Mouse (Mus musculus): ENCODE measurements around the gene Spem2. TPM values are rescaled to one million over a fixed set of nuclear protein-coding genes. Genes with fewer than 3 reads are reported as not detected.

The Spem2 gene
- not detected for polyA plus RNA-seq (2017; shearing (Covaris generic))

GRCm38 (mm10) chr11:69818365-69818764, at the start of gene Spem2:
TSS of gene Spem2 (minus strand) at chr11:69818465.

GRCm38 (mm10) chr11:69858113-69858998, 40.1 kb upstream of the Spem2 start, which contains the start of gene Tnk1:
TSS of gene Tnk1 (minus strand) at chr11:69858730.

DNA sequence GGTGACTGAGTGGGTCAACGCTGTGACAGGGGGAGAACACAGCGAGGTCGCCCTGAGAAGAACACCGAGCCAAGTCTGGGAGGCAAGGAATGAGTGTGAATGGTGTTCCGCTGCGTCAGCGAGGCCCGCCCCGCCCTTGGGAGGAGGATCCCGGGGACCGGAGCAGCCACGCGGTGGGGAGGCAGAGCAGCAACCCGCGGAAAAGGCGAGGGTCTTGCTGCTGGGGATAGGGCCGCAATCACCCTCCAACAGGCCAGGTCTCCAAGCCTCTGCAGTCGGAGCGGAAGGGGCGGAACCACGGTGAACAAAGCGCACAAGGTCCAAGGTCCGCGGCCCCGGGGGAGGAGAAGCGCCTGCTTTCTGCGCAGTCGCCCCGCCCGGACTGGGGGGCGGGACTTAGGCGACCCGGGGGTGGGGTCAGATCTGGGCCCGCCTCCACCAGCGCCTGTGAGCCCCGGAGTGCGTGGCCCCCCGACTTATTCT, 28.0 kb upstream of the Spem2 start, which contains the start of gene Plscr3:
TSS of gene Plscr3 (plus strand) at position 179 of the 483 bp plus-strand sequence.

GRCm38 (mm10) chr11:69837952-69838713, 19.9 kb upstream of the Spem2 start, which contains the start of gene Tmem256:
TSS of gene Tmem256 (plus strand) at chr11:69838514.

GRCm38 (mm10) chr11:69837604-69837951, 19.3 kb upstream of the Spem2 start, which contains the start of gene Nlgn2:
TSS of gene Nlgn2 (minus strand) at chr11:69837784.

GRCm38 (mm10) chr11:69822080-69822479, 3.8 kb upstream of the Spem2 start, which contains the start of gene Spem1:
TSS of gene Spem1 (minus strand) at chr11:69822180.

GRCm38 (mm10) chr11:69815155-69815554, 3.1 kb downstream of the Spem2 start, which contains the start of gene Gm39566:
TSS of gene Gm39566 (minus strand) at chr11:69815298.

GRCm38 (mm10) chr11:69804972-69805909, 13.0 kb downstream of the Spem2 start, which contains the start of gene Tmem102:
TSS of gene Tmem102 (minus strand) at chr11:69805624.

DNA sequence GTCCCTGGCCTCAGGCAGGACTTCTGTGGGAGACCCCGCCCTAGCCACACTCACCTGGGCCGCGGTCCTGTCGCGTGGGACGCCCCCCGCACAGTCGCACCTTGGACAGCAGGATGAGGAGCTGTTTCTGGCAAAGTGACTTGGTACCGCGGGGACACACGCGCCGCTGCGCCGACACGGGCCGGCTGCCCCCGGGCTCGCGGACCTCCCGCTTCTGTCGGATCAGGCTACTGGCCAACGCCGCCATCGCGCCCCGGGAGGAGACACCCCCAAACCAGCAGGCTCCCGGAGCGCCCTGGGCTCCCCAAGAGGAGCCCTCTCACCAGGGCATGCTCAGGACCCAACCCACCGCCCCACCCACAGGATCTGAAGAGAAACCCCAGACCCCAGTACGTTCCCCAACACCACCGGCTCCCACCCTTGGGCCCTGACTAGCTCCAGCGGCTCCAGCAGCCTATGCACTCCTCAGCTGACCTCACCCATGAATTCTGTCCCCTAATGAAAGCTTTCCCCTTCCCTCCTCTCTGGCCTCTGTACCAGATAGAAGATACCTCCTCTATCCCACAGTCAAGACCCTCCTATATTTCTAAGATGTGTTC, 16.8 kb downstream of the Spem2 start, which contains the start of gene Fgf11:
TSS of gene Fgf11 (minus strand) at position 479 of the 599 bp plus-strand sequence.

GRCm38 (mm10) chr11:69795168-69795982, 22.9 kb downstream of the Spem2 start, which contains the start of gene Chrnb1:
TSS of gene Chrnb1 (minus strand) at chr11:69795943.

Other genes starting within 250 kb of the Spem2 start
- 10 to 100 TPM; 26.4 to 26.5 TPM for gene Wrap53, start 238.2 kb downstream of the Spem2 start, polyA plus RNA-seq (2017; shearing (Covaris generic))
- 100 to 1,000 TPM; 201 to 249 TPM for gene Trp53, start 238.1 kb downstream of the Spem2 start, polyA plus RNA-seq (2017; shearing (Covaris generic))
- gene Atp1b2, start 212.5 kb downstream of the Spem2 start, polyA plus RNA-seq (2017; shearing (Covaris generic)), result under 1 TPM in 1 of 2 experiments, not detected in 1; 0.55 TPM
- under 1 TPM; 0.33 to 0.57 TPM for gene Shbg, start 200.6 kb downstream of the Spem2 start, polyA plus RNA-seq (2017; shearing (Covaris generic))
- gene Sat2, start 196.4 kb downstream of the Spem2 start, polyA plus RNA-seq (2017; shearing (Covaris generic)), result 1 to 10 TPM in 1 of 2 experiments, not detected in 1; 2.8 TPM
- 10 to 100 TPM; 59.9 to 74.5 TPM for gene Fxr2, start 185.5 kb downstream of the Spem2 start, polyA plus RNA-seq (2017; shearing (Covaris generic))
- gene Sox15, start 163.2 kb downstream of the Spem2 start, polyA plus RNA-seq (2017; shearing (Covaris generic)), result 1 to 10 TPM in 1 of 2 experiments, under 1 TPM in 1; 0.55 to 3.1 TPM
- gene Mpdu1, start 155.8 kb downstream of the Spem2 start, polyA plus RNA-seq (2017; shearing (Covaris generic)), result 10 to 100 TPM; 47.5 to 52.3 TPM
- 10 to 100 TPM in 1 of 2 experiments, 1 to 10 TPM in 1; 1.7 to 11.0 TPM for gene Cd68, start 152.3 kb downstream of the Spem2 start, polyA plus RNA-seq (2017; shearing (Covaris generic))
- 100 to 1,000 TPM; 493 to 540 TPM for gene Eif4a1, start 146.0 kb downstream of the Spem2 start, polyA plus RNA-seq (2017; shearing (Covaris generic))
- gene Senp3, start 136.4 kb downstream of the Spem2 start, polyA plus RNA-seq (2017; shearing (Covaris generic)), result 10 to 100 TPM; 33.1 to 37.3 TPM
- gene Tnfsf13, start 132.7 kb downstream of the Spem2 start, polyA plus RNA-seq (2017; shearing (Covaris generic)), result not detected
- gene Tnfsf12, start 122.6 kb downstream of the Spem2 start, polyA plus RNA-seq (2017; shearing (Covaris generic)), result not detected
- gene Tnfsfm13, start 122.4 kb downstream of the Spem2 start, polyA plus RNA-seq (2017; shearing (Covaris generic)), result under 1 TPM in 1 of 2 experiments, not detected in 1; 0.45 TPM
- 10 to 100 TPM; 43.7 to 44.7 TPM for gene Polr2a, start 59.8 kb downstream of the Spem2 start, polyA plus RNA-seq (2017; shearing (Covaris generic))
- gene Slc35g3, start 56.5 kb downstream of the Spem2 start, polyA plus RNA-seq (2017; shearing (Covaris generic)), result 1 to 10 TPM in 1 of 2 experiments, under 1 TPM in 1; 0.29 to 1.3 TPM
- gene Zbtb4, start 52.6 kb downstream of the Spem2 start, polyA plus RNA-seq (2017; shearing (Covaris generic)), result 1 to 10 TPM; 3.8 to 5.3 TPM
- gene Chrnb1, start 22.5 kb downstream of the Spem2 start, polyA plus RNA-seq (2017; shearing (Covaris generic)), result 1 to 10 TPM in 1 of 2 experiments, under 1 TPM in 1; 0.13 to 4.3 TPM
- gene Fgf11, start 16.6 kb downstream of the Spem2 start, polyA plus RNA-seq (2017; shearing (Covaris generic)), result not detected
- not detected for gene Tmem102, start 12.8 kb downstream of the Spem2 start, polyA plus RNA-seq (2017; shearing (Covaris generic))
- under 1 TPM in 1 of 2 experiments, not detected in 1; 0.39 TPM for gene Gm39566, start 3.2 kb downstream of the Spem2 start, polyA plus RNA-seq (2017; shearing (Covaris generic))
- gene Spem1, start 3.7 kb upstream of the Spem2 start, polyA plus RNA-seq (2017; shearing (Covaris generic)), result 1 to 10 TPM in 1 of 2 experiments, not detected in 1; 2.1 TPM
- gene Nlgn2, start 19.3 kb upstream of the Spem2 start, polyA plus RNA-seq (2017; shearing (Covaris generic)), result under 1 TPM; 0.26 to 0.83 TPM
- gene Tmem256, start 20.0 kb upstream of the Spem2 start, polyA plus RNA-seq (2017; shearing (Covaris generic)), result 10 to 100 TPM; 64.6 to 89.9 TPM
- 10 to 100 TPM; 15.4 to 18.5 TPM for gene Plscr3, start 27.9 kb upstream of the Spem2 start, polyA plus RNA-seq (2017; shearing (Covaris generic))
- under 1 TPM; 0.08 to 0.72 TPM for gene Tnk1, start 40.3 kb upstream of the Spem2 start, polyA plus RNA-seq (2017; shearing (Covaris generic))
- gene Tmem95, start 59.6 kb upstream of the Spem2 start, polyA plus RNA-seq (2017; shearing (Covaris generic)), result under 1 TPM in 1 of 2 experiments, not detected in 1; 0.93 TPM
- 1 to 10 TPM; 1.3 TPM for gene Kctd11, start 62.9 kb upstream of the Spem2 start, polyA plus RNA-seq (2017; shearing (Covaris generic))
- 100 to 1,000 TPM; 503 to 589 TPM for gene Acap1, start 77.1 kb upstream of the Spem2 start, polyA plus RNA-seq (2017; shearing (Covaris generic))
- gene 2810408A11Rik, start 82.5 kb upstream of the Spem2 start, polyA plus RNA-seq (2017; shearing (Covaris generic)), result 1 to 10 TPM; 3.6 to 4.8 TPM
- 10 to 100 TPM in 1 of 2 experiments, 1 to 10 TPM in 1; 6.4 to 11.6 TPM for gene Neurl4, start 82.6 kb upstream of the Spem2 start, polyA plus RNA-seq (2017; shearing (Covaris generic))
- gene Gps2, start 95.4 kb upstream of the Spem2 start, polyA plus RNA-seq (2017; shearing (Covaris generic)), result 100 to 1,000 TPM; 175 to 265 TPM
- gene Eif5a, start 103.5 kb upstream of the Spem2 start, polyA plus RNA-seq (2017; shearing (Covaris generic)), result 1,000 to 10,000 TPM; 1,144 to 1,177 TPM
- gene Ybx2, start 117.3 kb upstream of the Spem2 start, polyA plus RNA-seq (2017; shearing (Covaris generic)), result not detected
- 1 to 10 TPM in 1 of 2 experiments, not detected in 1; 1.5 TPM for gene Slc2a4, start 129.7 kb upstream of the Spem2 start, polyA plus RNA-seq (2017; shearing (Covaris generic))
- gene Cldn7, start 146.3 kb upstream of the Spem2 start, polyA plus RNA-seq (2017; shearing (Covaris generic)), result 1 to 10 TPM in 1 of 2 experiments, under 1 TPM in 1; 0.81 to 1.2 TPM
- gene Ctdnep1, start 162.7 kb upstream of the Spem2 start, polyA plus RNA-seq (2017; shearing (Covaris generic)), result 10 to 100 TPM; 39.1 to 74.9 TPM
- 10 to 100 TPM; 63.7 to 67.7 TPM for gene Elp5, start 164.1 kb upstream of the Spem2 start, polyA plus RNA-seq (2017; shearing (Covaris generic))
- 100 to 1,000 TPM; 391 to 427 TPM for gene Gabarap, start 172.7 kb upstream of the Spem2 start, polyA plus RNA-seq (2017; shearing (Covaris generic))
- 10 to 100 TPM; 85.5 to 94.7 TPM for gene Phf23, start 177.3 kb upstream of the Spem2 start, polyA plus RNA-seq (2017; shearing (Covaris generic))
- gene Dvl2, start 182.1 kb upstream of the Spem2 start, polyA plus RNA-seq (2017; shearing (Covaris generic)), result 10 to 100 TPM; 26.6 to 46.3 TPM
- 100 to 1,000 TPM in 1 of 2 experiments, 10 to 100 TPM in 1; 97.3 to 113 TPM for gene Acadvl, start 196.9 kb upstream of the Spem2 start, polyA plus RNA-seq (2017; shearing (Covaris generic))
- gene Dlg4, start 198.5 kb upstream of the Spem2 start, polyA plus RNA-seq (2017; shearing (Covaris generic)), result 10 to 100 TPM in 1 of 2 experiments, 1 to 10 TPM in 1; 9.1 to 10.5 TPM
- gene Asgr1, start 235.6 kb upstream of the Spem2 start, polyA plus RNA-seq (2017; shearing (Covaris generic)), result not detected